Mouse (Mus musculus) cerebellum, adult 18-20 months (tissue): ENCODE measurements around the gene Smad1.

Experiments used
- DNase-seq, 2 experiments: peaks; one replicate each; pipeline ENCODE4 v3.0.0; 2021

The Smad1 gene

GRCm38 (mm10) chr8:79381771-79382170 lies 17.5 kb downstream of the Smad1 start:
- no peak for DNase-seq

- DNase-seq = no peak
Measured at GRCm38 (mm10) chr8:79380386-79380785, 18.9 kb downstream of the Smad1 start.

- no peak for DNase-seq
Measured at GRCm38 (mm10) chr8:79379971-79380370, 19.3 kb downstream of the Smad1 start.

GRCm38 (mm10) chr8:79376648-79377047 lies 22.7 kb downstream of the Smad1 start:
- no peak for DNase-seq

- DNase-seq = no peak
Measured at GRCm38 (mm10) chr8:79375775-79376123, 23.6 kb downstream of the Smad1 start.

- DNase-seq = no peak
Measured at GRCm38 (mm10) chr8:79375074-79375774, 24.1 kb downstream of the Smad1 start.

- DNase-seq = peak; percentile 36 to 37
Measured at GRCm38 (mm10) chr8:79374410-79374809, 24.9 kb downstream of the Smad1 start.

- DNase-seq = peak; percentile 34 to 49
Measured at GRCm38 (mm10) chr8:79373563-79373962, 25.8 kb downstream of the Smad1 start.

GRCm38 (mm10) chr8:79372960-79373359 lies 26.4 kb downstream of the Smad1 start:
- no peak for DNase-seq

- no peak for DNase-seq
Measured at GRCm38 (mm10) chr8:79372521-79372920, 26.8 kb downstream of the Smad1 start.

GRCm38 (mm10) chr8:79372084-79372483 lies 27.2 kb downstream of the Smad1 start:
- no peak for DNase-seq

- no peak for DNase-seq
Measured at GRCm38 (mm10) chr8:79370646-79371290, 28.6 kb downstream of the Smad1 start.

- DNase-seq = no peak
Measured at GRCm38 (mm10) chr8:79369163-79369562, 30.2 kb downstream of the Smad1 start.

GRCm38 (mm10) chr8:79367959-79368358 lies 31.4 kb downstream of the Smad1 start:
- DNase-seq = no peak

GRCm38 (mm10) chr8:79367350-79367749 lies 32.0 kb downstream of the Smad1 start:
- DNase-seq = no peak

- no peak for DNase-seq
Measured at GRCm38 (mm10) chr8:79366227-79366626, 33.1 kb downstream of the Smad1 start.

- DNase-seq = peak; percentile 51 to 52
Measured at GRCm38 (mm10) chr8:79365707-79366106, 33.6 kb downstream of the Smad1 start.

- no peak for DNase-seq
Measured at GRCm38 (mm10) chr8:79364806-79365205, 34.5 kb downstream of the Smad1 start.

- no peak for DNase-seq
Measured at GRCm38 (mm10) chr8:79362430-79362829, 36.9 kb downstream of the Smad1 start.

- DNase-seq = no peak
Measured at GRCm38 (mm10) chr8:79360774-79361527, 38.4 kb downstream of the Smad1 start.

GRCm38 (mm10) chr8:79360302-79360701 lies 39.0 kb downstream of the Smad1 start:
- DNase-seq = peak; percentile 48 to 50

GRCm38 (mm10) chr8:79355721-79356434 lies 43.4 kb downstream of the Smad1 start:
- DNase-seq = no peak

- no peak for DNase-seq
Measured at GRCm38 (mm10) chr8:79354009-79354408, 45.3 kb downstream of the Smad1 start.
